ENCODE assay signal across 9 mouse cellular contexts in the genomic region with DNA sequence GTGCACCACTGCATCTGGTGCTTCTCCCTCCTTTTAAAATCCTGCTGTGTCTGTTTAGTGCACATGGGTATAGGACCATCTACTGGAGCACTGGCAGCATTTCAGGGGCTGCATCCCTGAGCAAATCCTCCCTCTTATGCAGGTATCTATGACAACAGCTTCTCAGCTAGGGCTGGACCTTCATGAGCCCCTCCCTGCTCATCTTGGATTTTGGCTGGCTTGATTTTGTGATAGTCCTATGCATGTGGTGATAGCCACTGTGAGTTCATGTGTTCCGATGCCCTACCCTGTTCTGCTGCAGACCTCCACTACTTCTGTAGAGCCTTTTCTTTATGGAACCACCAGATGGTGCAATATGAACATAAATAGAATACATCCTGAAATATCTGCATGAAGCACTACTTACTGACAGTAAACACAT. TPM values are rescaled to one million over a fixed set of nuclear protein-coding genes. Genes with fewer than 3 reads are reported as not detected.
DNase-seq lines count a peak whose midpoint lies in the region; ATAC-seq and TF ChIP-seq lines count a peak whose summit lies in the region.
"Had no signal": no experiment of that assay in that cellular context is flagged by ENCODE, and none has a peak within 500 bp of the region (broad histone marks: within the 10 kb centered on the region; RNA-seq: fewer than 3 reads in every experiment).

No protein-coding gene starts in this region.

- 53% methylated on average over 1 of the region's 1 CpGs for WGBS in kidney, embryonic 14.5 days
- WGBS in embryonic facial prominence, embryonic 14.5 days, result 77% methylated on average over 1 of the region's 1 CpGs
- WGBS in midbrain, postnatal 0 days, result 28% methylated on average over 1 of the region's 1 CpGs

- H3K27me3 ChIP-seq in kidney, embryonic 14.5 days (ENCODE audit: control insufficient read depth, insufficient read depth, low read length), result no peaks in the 10 kb centered on the region
- H3K27me3 ChIP-seq in embryonic facial prominence, embryonic 14.5 days (replicated peaks; ENCODE audit: control insufficient read depth, insufficient read depth, low read length), result no peaks in the 10 kb centered on the region
- H3K27me3 ChIP-seq in midbrain, postnatal 0 days (ENCODE audit: insufficient read depth, low read length), result no peaks in the 10 kb centered on the region

- 0 out of 2 replicates have a peak, but pooled peaks have one; percentile 46 for ATAC-seq in kidney, embryonic 14.5 days (ENCODE audit: low FRiP score, low TSS enrichment)
- 0 out of 2 replicates have a peak, but pooled peaks have one; percentile 72 for ATAC-seq in embryonic facial prominence, embryonic 14.5 days (ENCODE audit: low read depth)
- ATAC-seq in midbrain, postnatal 0 days (ENCODE audit: low FRiP score), result peak; percentile 72

- H3K4me3 ChIP-seq in kidney, embryonic 14.5 days (ENCODE audit: low read length), result no peak overlapping the region
- no peak overlapping the region for H3K4me3 ChIP-seq in embryonic facial prominence, embryonic 14.5 days (ENCODE audit: low read depth, low read length)
- no peak overlapping the region for H3K4me3 ChIP-seq in midbrain, postnatal 0 days (ENCODE audit: low read depth, low read length)

- no peaks in the 10 kb centered on the region for H3K4me1 ChIP-seq in kidney, embryonic 14.5 days (ENCODE audit: control insufficient read depth, insufficient read depth, low read length)
- H3K4me1 ChIP-seq in embryonic facial prominence, embryonic 14.5 days (ENCODE audit: control insufficient read depth, insufficient read depth, low read length), result no peaks in the 10 kb centered on the region
- H3K4me1 ChIP-seq in midbrain, postnatal 0 days (ENCODE audit: insufficient read depth, low read length), result no peaks in the 10 kb centered on the region

- no peaks in the 10 kb centered on the region for H3K9me3 ChIP-seq in kidney, embryonic 14.5 days (ENCODE audit: control insufficient read depth, low read length)
- no peaks in the 10 kb centered on the region for H3K9me3 ChIP-seq in embryonic facial prominence, embryonic 14.5 days (ENCODE audit: control insufficient read depth, low read length)
- no peaks in the 10 kb centered on the region for H3K9me3 ChIP-seq in midbrain, postnatal 0 days (ENCODE audit: low read length)

- H3K4me2 ChIP-seq in kidney, embryonic 14.5 days (replicated peaks; ENCODE audit: low read depth, low read length), result no peak overlapping the region
- H3K4me2 ChIP-seq in embryonic facial prominence, embryonic 14.5 days (ENCODE audit: low read depth, low read length), result no peak overlapping the region
- H3K4me2 ChIP-seq in midbrain, postnatal 0 days (ENCODE audit: low read depth, low read length, poor library complexity, severe bottlenecking), result 0 out of 2 replicates have a peak overlapping the region, but pooled peaks have one; percentile 9

- H3K9ac ChIP-seq in kidney, embryonic 14.5 days (ENCODE audit: low read depth, low read length), result no peak overlapping the region
- H3K9ac ChIP-seq in embryonic facial prominence, embryonic 14.5 days (ENCODE audit: low read depth, low read length), result no peak overlapping the region
- no peak overlapping the region for H3K9ac ChIP-seq in midbrain, postnatal 0 days (replicated peaks; ENCODE audit: low read length, poor library complexity, severe bottlenecking)

- no peaks in the 10 kb centered on the region for H3K36me3 ChIP-seq in kidney, embryonic 14.5 days (ENCODE audit: control insufficient read depth, insufficient read depth, low read length)
- H3K36me3 ChIP-seq in embryonic facial prominence, embryonic 14.5 days (ENCODE audit: control insufficient read depth, insufficient read depth, low read length), result no peaks in the 10 kb centered on the region
- no peaks in the 10 kb centered on the region for H3K36me3 ChIP-seq in midbrain, postnatal 0 days (ENCODE audit: insufficient read depth, low read length)

- TF ChIP-seq CTCF in midbrain, postnatal 0 days (IDR thresholded peaks at IDR 0.05), result peak; percentile 83

- no peak overlapping the region for H3K27ac ChIP-seq in kidney, embryonic 14.5 days (ENCODE audit: low read depth, low read length)
- H3K27ac ChIP-seq in embryonic facial prominence, embryonic 14.5 days (replicated peaks; ENCODE audit: low read depth, low read length), result no peak overlapping the region
- H3K27ac ChIP-seq in midbrain, postnatal 0 days (ENCODE audit: low read depth, low read length), result no peak overlapping the region

- DNase-seq in kidney, postnatal 25 days, result no peak
- peak; percentile 43 for DNase-seq in Muller cell, postnatal 12 days (ENCODE audit: inconsistent ontology term)
- DNase-seq in embryonic facial prominence, embryonic 14.5 days (ENCODE audit: low spot score), result peak; percentile 72
- DNase-seq in kidney, postnatal 14 days, result peak; percentile 23
- peak; percentile 80 for DNase-seq in midbrain, postnatal 0 days (ENCODE audit: low spot score)
- DNase-seq in adrenal gland, adult 2 months, result no peak
- DNase-seq in B cell, adult 2 months, result no peak

RNA-seq across cellular contexts. Expression of a gene that starts 8.4 kb away (rescaled TPM):
- polyA plus RNA-seq in kidney, embryonic 14.5 days (2014; fragmentation: Nextera tagmentation; extraction: Ambion mirVana), result not detected in 2 replicates
- not detected in 2 replicates for polyA plus RNA-seq in embryonic facial prominence, embryonic 14.5 days (2014; fragmentation: Nextera tagmentation; extraction: Ambion mirVana)
- total RNA-seq in midbrain, postnatal 0 days (2014; rRNA removed), result not detected in 2 replicates
- polyA plus RNA-seq in midbrain, postnatal 0 days (2015; fragmentation: Nextera tagmentation; extraction: Ambion mirVana), result not detected in 2 replicates
- total RNA-seq in adrenal gland, adult 2 months (2021), result not detected
- polyA plus RNA-seq in adrenal gland, adult 2 months (2012; rRNA removed), result not detected in 2 replicates
- polyA plus RNA-seq: limb, embryonic 11.5 days had no signal

RNA-seq across cellular contexts. Expression of a gene that starts 8.5 kb away (rescaled TPM):
- polyA plus RNA-seq in kidney, embryonic 14.5 days (2014; fragmentation: Nextera tagmentation; extraction: Ambion mirVana), result not detected in 2 replicates
- 0.08 TPM in 1 of 2 replicates, not detected in the other for polyA plus RNA-seq in embryonic facial prominence, embryonic 14.5 days (2014; fragmentation: Nextera tagmentation; extraction: Ambion mirVana)
- total RNA-seq in midbrain, postnatal 0 days (2014; rRNA removed), result 0.16 TPM in 1 of 2 replicates, not detected in the other
- polyA plus RNA-seq in midbrain, postnatal 0 days (2015; fragmentation: Nextera tagmentation; extraction: Ambion mirVana), result 0.06 TPM in 1 of 2 replicates, not detected in the other
- total RNA-seq in adrenal gland, adult 2 months (2021), result not detected
- 0.03 TPM in 1 of 2 replicates, not detected in the other for polyA plus RNA-seq in adrenal gland, adult 2 months (2012; rRNA removed)
- polyA plus RNA-seq: limb, embryonic 11.5 days had no signal

RNA-seq across cellular contexts. Expression of a gene that starts 34.0 kb away (rescaled TPM):
- not detected in 2 replicates for polyA plus RNA-seq in kidney, embryonic 14.5 days (2014; fragmentation: Nextera tagmentation; extraction: Ambion mirVana)
- 0.10 TPM in 1 of 2 replicates, not detected in the other for polyA plus RNA-seq in embryonic facial prominence, embryonic 14.5 days (2014; fragmentation: Nextera tagmentation; extraction: Ambion mirVana)
- total RNA-seq in midbrain, postnatal 0 days (2014; rRNA removed), result not detected in 2 replicates
- not detected in 2 replicates for polyA plus RNA-seq in midbrain, postnatal 0 days (2015; fragmentation: Nextera tagmentation; extraction: Ambion mirVana)
- not detected for total RNA-seq in adrenal gland, adult 2 months (2021)
- polyA plus RNA-seq in adrenal gland, adult 2 months (2012; rRNA removed), result not detected in 2 replicates
- polyA plus RNA-seq: limb, embryonic 11.5 days had no signal

RNA-seq across cellular contexts. Expression of a gene that starts 40.0 kb away (rescaled TPM):
- polyA plus RNA-seq in kidney, embryonic 14.5 days (2014; fragmentation: Nextera tagmentation; extraction: Ambion mirVana), result 13.6 and 24.0 TPM in 2 replicates
- polyA plus RNA-seq in embryonic facial prominence, embryonic 14.5 days (2014; fragmentation: Nextera tagmentation; extraction: Ambion mirVana), result 27.1 and 31.9 TPM in 2 replicates
- 32.5 and 33.8 TPM in 2 replicates for total RNA-seq in midbrain, postnatal 0 days (2014; rRNA removed)
- polyA plus RNA-seq in midbrain, postnatal 0 days (2015; fragmentation: Nextera tagmentation; extraction: Ambion mirVana), result 29.4 and 31.1 TPM in 2 replicates
- 100 to 1,000 TPM in 1 of 2 experiments, 10 to 100 TPM in 1; 57.2 to 112 TPM for total RNA-seq in adrenal gland, adult 2 months (2021)
- polyA plus RNA-seq in adrenal gland, adult 2 months (2012; rRNA removed), result 10.3 and 10.5 TPM in 2 replicates

RNA-seq across cellular contexts. Expression of a gene that starts 47.0 kb away (rescaled TPM):
- polyA plus RNA-seq in kidney, embryonic 14.5 days (2014; fragmentation: Nextera tagmentation; extraction: Ambion mirVana), result 202 and 246 TPM in 2 replicates
- 353 and 386 TPM in 2 replicates for polyA plus RNA-seq in embryonic facial prominence, embryonic 14.5 days (2014; fragmentation: Nextera tagmentation; extraction: Ambion mirVana)
- total RNA-seq in midbrain, postnatal 0 days (2014; rRNA removed), result 106 and 108 TPM in 2 replicates
- polyA plus RNA-seq in midbrain, postnatal 0 days (2015; fragmentation: Nextera tagmentation; extraction: Ambion mirVana), result 147 and 161 TPM in 2 replicates
- total RNA-seq in adrenal gland, adult 2 months (2021), result 1,000 to 10,000 TPM; 1,021 to 1,206 TPM
- 522 and 790 TPM in 2 replicates for polyA plus RNA-seq in adrenal gland, adult 2 months (2012; rRNA removed)

Comparison
In these comparisons a context has a peak if more than half of its experiments do, and no peak if none do; other contexts are left out.
1. DNase-seq: peak in Muller cell, postnatal 12 days (single experiment), embryonic facial prominence, embryonic 14.5 days (single experiment), kidney, postnatal 14 days (single experiment) and midbrain, postnatal 0 days (single experiment); none in kidney, postnatal 25 days (0 of 2), adrenal gland, adult 2 months (single experiment) and B cell, adult 2 months (0 of 2).
2. Peak in every context shown above with its lines, with median percentiles within 50 percentile points of each other: ATAC-seq.